Mouse (Mus musculus): ENCODE results near the gene Galr2.

GRCm38 (mm10) chr11:116326963-116327603, 46.3 kb downstream of the Galr2 start:
- TF ChIP-seq HCFC1 (IDR thresholded peaks at IDR 0.05; ENCODE audit: borderline replicate concordance, insufficient read depth, low read length) (no peak), ZC3H11A (IDR thresholded peaks at IDR 0.05; ENCODE audit: borderline replicate concordance, low read depth, low read length) (no peak)
